Mouse (Mus musculus) left cerebral cortex, adult 11 months (tissue): ENCODE data around the gene Med4.
A peak's percentile ranks its signal among the peaks of the same experiment; 100 is the strongest.
"Not testable (repeated sequence)": the region's sequence is repeated elsewhere in the genome, so short reads cannot be mapped to it uniquely, and the experiment has no call there.

Experiments
- DNase-seq: peaks from one replicate; pipeline ENCODE4 v3.0.0; 2022; ENCODE audit warnings: low spot score

Med4 gene

GRCm38 (mm10) chr14:73502591-73503184 is 7.1 kb upstream of the Med4 start:
- no peak for DNase-seq

- no peak for DNase-seq
Observed at GRCm38 (mm10) chr14:73503237-73503933, 6.4 kb upstream of the Med4 start.

- no peak for DNase-seq
Observed at GRCm38 (mm10) chr14:73506283-73506682, 3.5 kb upstream of the Med4 start.

- no peak for DNase-seq
Observed at GRCm38 (mm10) chr14:73507200-73507599, 2.6 kb upstream of the Med4 start.

GRCm38 (mm10) chr14:73507702-73508376 is 2.0 kb upstream of the Med4 start:
- no peak for DNase-seq

GRCm38 (mm10) chr14:73508630-73509395 is 1.0 kb upstream of the Med4 start:
- DNase-seq, result no peak

GRCm38 (mm10) chr14:73524136-73524535 is 14.3 kb downstream of the Med4 start:
- no peak for DNase-seq

GRCm38 (mm10) chr14:73524766-73525448 is 15.1 kb downstream of the Med4 start, which contains the start of gene Sucla2:
Gene Sucla2 (plus strand): TSS chr14:73525319.
- peak; percentile 93 for DNase-seq

GRCm38 (mm10) chr14:73528661-73529060 is 18.8 kb downstream of the Med4 start:
- DNase-seq, result not testable (repeated sequence)

GRCm38 (mm10) chr14:73533755-73534465 is 24.1 kb downstream of the Med4 start:
- DNase-seq, result no peak

GRCm38 (mm10) chr14:73535641-73536040 is 25.8 kb downstream of the Med4 start:
- no peak for DNase-seq

GRCm38 (mm10) chr14:73543781-73544180 is 34.0 kb downstream of the Med4 start:
- DNase-seq, result no peak

- DNase-seq, result no peak
Observed at GRCm38 (mm10) chr14:73547034-73547433, 37.2 kb downstream of the Med4 start.

- DNase-seq, result no peak
Observed at GRCm38 (mm10) chr14:73548051-73548450, 38.2 kb downstream of the Med4 start, which contains the start of gene Nudt15. Gene Nudt15 (minus strand): TSS chr14:73548242.

- no peak for DNase-seq
Observed at GRCm38 (mm10) chr14:73550291-73550690, 40.5 kb downstream of the Med4 start.

- DNase-seq, result no peak
Observed at GRCm38 (mm10) chr14:73550732-73551131, 40.9 kb downstream of the Med4 start.

GRCm38 (mm10) chr14:73551164-73551563 is 41.3 kb downstream of the Med4 start:
- DNase-seq, result no peak

GRCm38 (mm10) chr14:73552341-73553121 is 42.7 kb downstream of the Med4 start:
- peak; percentile 86 for DNase-seq

- no peak for DNase-seq
Observed at GRCm38 (mm10) chr14:73553122-73553696, 43.4 kb downstream of the Med4 start.
